Comparison of ENCODE assay signal across 10 mouse cellular contexts in the genomic region with DNA sequence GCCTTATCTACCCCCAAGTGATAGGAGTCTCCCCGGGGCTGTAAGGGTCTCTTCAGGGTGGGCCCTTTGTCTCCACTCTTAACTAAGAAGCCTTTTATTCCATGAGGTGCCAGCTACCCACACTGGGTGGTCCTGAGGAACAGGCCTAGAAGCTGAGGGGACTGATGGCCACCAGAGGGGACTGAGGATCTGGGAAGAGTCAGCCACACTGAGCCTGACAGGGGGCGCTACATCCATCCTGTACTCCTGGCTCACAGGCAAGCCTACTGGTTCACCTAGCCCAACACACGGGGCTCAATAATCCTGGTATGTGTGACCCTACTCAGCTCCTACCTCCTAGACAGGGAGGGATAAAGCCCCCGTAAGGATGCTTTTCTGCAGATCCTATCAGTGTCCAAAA. TPM values are rescaled to one million over a fixed set of nuclear protein-coding genes. Genes with fewer than 3 reads are reported as not detected.
DNase-seq lines count a peak whose midpoint lies in the region; ATAC-seq lines count a peak whose summit lies in the region.
"Had no signal": no experiment of that assay in that cellular context is flagged by ENCODE, and none has a peak within 500 bp of the region (broad histone marks: within the 10 kb centered on the region; RNA-seq: fewer than 3 reads in every experiment).

No protein-coding gene starts in this region.

- no peak overlapping the region for H3K27ac ChIP-seq in hindbrain, embryonic 11.5 days (ENCODE audit: low read depth, low read length)
- H3K27ac ChIP-seq in hindbrain, embryonic 14.5 days, result no peak overlapping the region
- no peak overlapping the region for H3K27ac ChIP-seq in forebrain, embryonic 16.5 days (ENCODE audit: low read length)

- no peak overlapping the region for H3K9ac ChIP-seq in hindbrain, embryonic 11.5 days (ENCODE audit: low read depth, low read length)
- no peak overlapping the region for H3K9ac ChIP-seq in hindbrain, embryonic 14.5 days
- 0 out of 2 replicates have a peak overlapping the region, but pooled peaks have one; percentile 23 for H3K9ac ChIP-seq in forebrain, embryonic 16.5 days (replicated peaks; ENCODE audit: low read depth, low read length)

- no peak for ATAC-seq in hindbrain, embryonic 11.5 days (ENCODE audit: low FRiP score)
- no peak for ATAC-seq in hindbrain, embryonic 14.5 days (ENCODE audit: low FRiP score)
- no peak for ATAC-seq in forebrain, embryonic 16.5 days

- no peak overlapping the region for H3K4me3 ChIP-seq in hindbrain, embryonic 11.5 days (ENCODE audit: low read depth, low read length)
- no peak overlapping the region for H3K4me3 ChIP-seq in hindbrain, embryonic 14.5 days (replicated peaks; ENCODE audit: low read length)
- H3K4me3 ChIP-seq in forebrain, embryonic 16.5 days (replicated peaks; ENCODE audit: low read length), result no peak overlapping the region

- no peaks in the 10 kb centered on the region for H3K9me3 ChIP-seq in hindbrain, embryonic 11.5 days (ENCODE audit: control insufficient read depth, low read length)
- no peaks in the 10 kb centered on the region for H3K9me3 ChIP-seq in hindbrain, embryonic 14.5 days (ENCODE audit: control insufficient read depth, low read length)
- no peaks in the 10 kb centered on the region for H3K9me3 ChIP-seq in forebrain, embryonic 16.5 days (ENCODE audit: control insufficient read depth, low read length)

- H3K27me3 ChIP-seq in hindbrain, embryonic 11.5 days (ENCODE audit: control insufficient read depth, insufficient read depth, low read length), result peaks cover 3% of the 10 kb centered on the region; the same call in 1 of the 2 replicates
- H3K27me3 ChIP-seq in hindbrain, embryonic 14.5 days (ENCODE audit: control insufficient read depth, insufficient read depth, low read length), result no peaks in the 10 kb centered on the region
- no peaks in the 10 kb centered on the region for H3K27me3 ChIP-seq in forebrain, embryonic 16.5 days (replicated peaks; ENCODE audit: control insufficient read depth, insufficient read depth, low read length)

- no peaks in the 10 kb centered on the region for H3K36me3 ChIP-seq in hindbrain, embryonic 11.5 days (ENCODE audit: control insufficient read depth, insufficient read depth, low read length)
- no peaks in the 10 kb centered on the region for H3K36me3 ChIP-seq in hindbrain, embryonic 14.5 days (replicated peaks; ENCODE audit: control insufficient read depth, insufficient read depth)
- no peaks in the 10 kb centered on the region for H3K36me3 ChIP-seq in forebrain, embryonic 16.5 days (ENCODE audit: control insufficient read depth, insufficient read depth)

- peaks cover 24% of the 10 kb centered on the region for H3K4me1 ChIP-seq in hindbrain, embryonic 11.5 days (replicated peaks; ENCODE audit: control insufficient read depth, insufficient read depth, low read length)
- peaks cover 48% of the 10 kb centered on the region for H3K4me1 ChIP-seq in hindbrain, embryonic 14.5 days (replicated peaks; ENCODE audit: control insufficient read depth, insufficient read depth, low read length)
- peaks cover 59% of the 10 kb centered on the region for H3K4me1 ChIP-seq in forebrain, embryonic 16.5 days (replicated peaks; ENCODE audit: control insufficient read depth, insufficient read depth, low read length)

- H3K4me2 ChIP-seq in hindbrain, embryonic 11.5 days (replicated peaks; ENCODE audit: low read depth, low read length), result no peak overlapping the region
- no peak overlapping the region for H3K4me2 ChIP-seq in hindbrain, embryonic 14.5 days (replicated peaks)
- no peak overlapping the region for H3K4me2 ChIP-seq in forebrain, embryonic 16.5 days (ENCODE audit: low read length)

- peak; percentile 53 for DNase-seq in hindbrain, embryonic 11.5 days (ENCODE audit: low spot score)
- no peak for DNase-seq in hindbrain, embryonic 14.5 days (ENCODE audit: low spot score)
- peak; percentile 24 for DNase-seq in lung, postnatal 36 days
- DNase-seq in lung, postnatal 25 days (ENCODE audit: low spot score), result no peak
- peak; percentile 24 for DNase-seq in NIH3T3 (ENCODE audit: low read depth)
- DNase-seq in MN1 (ENCODE audit: low spot score), result no peak
- no peak for DNase-seq in layer of hippocampus, adult 9-11 months
- DNase-seq: heart, postnatal 4 days had no signal

- 33% methylated on average over 4 of the region's 4 CpGs for WGBS in hindbrain, embryonic 11.5 days
- 31% methylated on average over 4 of the region's 4 CpGs for WGBS in hindbrain, embryonic 14.5 days
- 42% methylated on average over 4 of the region's 4 CpGs for WGBS in forebrain, embryonic 16.5 days

RNA-seq across cellular contexts. Expression of a gene that starts 16.4 kb away (rescaled TPM):
- 1.9 and 2.2 TPM in 2 replicates for polyA plus RNA-seq in hindbrain, embryonic 11.5 days (2014; fragmentation: Nextera tagmentation; extraction: Ambion mirVana)
- polyA plus RNA-seq in hindbrain, embryonic 14.5 days (2014; fragmentation: Nextera tagmentation; extraction: Ambion mirVana), result 9.1 and 11.8 TPM in 2 replicates
- 7.0 and 9.9 TPM in 2 replicates for polyA plus RNA-seq in forebrain, embryonic 16.5 days (2015; fragmentation: Nextera tagmentation; extraction: Ambion mirVana)

RNA-seq across cellular contexts. Expression of a gene that starts 59.4 kb away (rescaled TPM):
- 0.20 TPM in 1 of 2 replicates, not detected in the other for polyA plus RNA-seq in hindbrain, embryonic 11.5 days (2014; fragmentation: Nextera tagmentation; extraction: Ambion mirVana)
- 0.41 TPM in 1 of 2 replicates, not detected in the other for polyA plus RNA-seq in hindbrain, embryonic 14.5 days (2014; fragmentation: Nextera tagmentation; extraction: Ambion mirVana)
- 0.29 and 1.2 TPM in 2 replicates for polyA plus RNA-seq in forebrain, embryonic 16.5 days (2015; fragmentation: Nextera tagmentation; extraction: Ambion mirVana)
- polyA plus RNA-seq: large intestine, adult 2 months had no signal

Comparison
In these comparisons a context has a peak if more than half of its experiments do, and no peak if none do; other contexts are left out.
1. DNase-seq: peak in hindbrain, embryonic 11.5 days (single experiment), lung, postnatal 36 days (single experiment) and NIH3T3 (single experiment); none in hindbrain, embryonic 14.5 days (single experiment), lung, postnatal 25 days (single experiment), MN1 (single experiment) and layer of hippocampus, adult 9-11 months (single experiment).